22 mouse cellular contexts compared by ENCODE assay signal in genomic region chr15:102239851-102240250, GRCm38 (mm10). TPM values are rescaled to one million over a fixed set of nuclear protein-coding genes. Genes with fewer than 3 reads are reported as not detected.
DNase-seq lines count a peak whose midpoint lies in the region; ATAC-seq and TF ChIP-seq lines count a peak whose summit lies in the region.
"Had no signal": no experiment of that assay in that cellular context is flagged by ENCODE, and none has a peak within 500 bp of the region (broad histone marks: within the 10 kb centered on the region; RNA-seq: fewer than 3 reads in every experiment).

No protein-coding gene starts in this region.

- no peak overlapping the region for H3K4me3 ChIP-seq in embryonic facial prominence, embryonic 13.5 days
- H3K4me3 ChIP-seq in embryonic facial prominence, embryonic 10.5 days, result no peak overlapping the region; the same call in 1 of the 2 replicates
- no peak overlapping the region for H3K4me3 ChIP-seq in kidney, adult 2 months (ENCODE audit: insufficient read depth, low read depth, low read length)
- no peak overlapping the region for H3K4me3 ChIP-seq in lung, postnatal 0 days (ENCODE audit: low read depth, low read length)
- no peak overlapping the region for H3K4me3 ChIP-seq in limb, embryonic 12.5 days (replicated peaks)
- H3K4me3 ChIP-seq: heart, embryonic 10.5 days; hindbrain, embryonic 15.5 days; myocyte had no signal

- H3K4me1 ChIP-seq in embryonic facial prominence, embryonic 13.5 days, result peaks cover 47% of the 10 kb centered on the region
- H3K4me1 ChIP-seq in embryonic facial prominence, embryonic 10.5 days, result peaks cover 59% of the 10 kb centered on the region
- peaks cover 7% of the 10 kb centered on the region; the same call in 1 of the 2 replicates for H3K4me1 ChIP-seq in kidney, adult 2 months (ENCODE audit: control insufficient read depth, insufficient read depth, low read length)
- H3K4me1 ChIP-seq in lung, postnatal 0 days (ENCODE audit: insufficient read depth, low read depth, low read length), result peaks cover 32% of the 10 kb centered on the region
- H3K4me1 ChIP-seq in limb, embryonic 12.5 days (replicated peaks), result peaks cover 46% of the 10 kb centered on the region

- H3K9ac ChIP-seq in embryonic facial prominence, embryonic 13.5 days, result no peak overlapping the region
- no peak overlapping the region for H3K9ac ChIP-seq in lung, postnatal 0 days (replicated peaks; ENCODE audit: low read depth)
- H3K9ac ChIP-seq in limb, embryonic 12.5 days (replicated peaks), result no peak overlapping the region
- H3K9ac ChIP-seq: hindbrain, embryonic 15.5 days; lung, embryonic 14.5 days had no signal

- 0 out of 2 replicates have a peak overlapping the region, but pooled peaks have one; percentile 8 for H3K27ac ChIP-seq in embryonic facial prominence, embryonic 13.5 days
- no peak overlapping the region for H3K27ac ChIP-seq in embryonic facial prominence, embryonic 10.5 days (replicated peaks)
- H3K27ac ChIP-seq in kidney, adult 2 months (ENCODE audit: insufficient read depth, low read depth, low read length), result peak overlapping the region; percentile 41; the same call in 1 of the 2 replicates
- 0 out of 2 replicates have a peak overlapping the region, but pooled peaks have one; percentile 14 for H3K27ac ChIP-seq in lung, postnatal 0 days (ENCODE audit: low read length)
- 0 out of 2 replicates have a peak overlapping the region, but pooled peaks have one; percentile 2 for H3K27ac ChIP-seq in limb, embryonic 12.5 days
- H3K27ac ChIP-seq: heart, embryonic 10.5 days; hindbrain, embryonic 15.5 days had no signal

- ATAC-seq in embryonic facial prominence, embryonic 13.5 days (ENCODE audit: insufficient number of reproducible peaks, insufficient read depth, low FRiP score, low TSS enrichment, low read depth), result no peak
- ATAC-seq in lung, postnatal 0 days, result no peak
- ATAC-seq in limb, embryonic 12.5 days (ENCODE audit: insufficient number of reproducible peaks, insufficient read depth, low FRiP score, low TSS enrichment, low read depth), result no peak
- ATAC-seq: intestine, embryonic 16.5 days had no signal

- WGBS in embryonic facial prominence, embryonic 13.5 days, result 77% methylated on average over 11 of the region's 11 CpGs
- WGBS in embryonic facial prominence, embryonic 10.5 days, result 80% methylated on average over 11 of the region's 11 CpGs
- 56% methylated on average over 11 of the region's 11 CpGs for WGBS in kidney, adult 2 months
- 73% methylated on average over 11 of the region's 11 CpGs for WGBS in lung, postnatal 0 days
- 75% methylated on average over 11 of the region's 11 CpGs for WGBS in limb, embryonic 12.5 days

- TF ChIP-seq POLR2A in kidney, adult 2 months (IDR thresholded peaks at IDR 0.05; ENCODE audit: low read depth, low read length), result no peak

- H3K27me3 ChIP-seq in embryonic facial prominence, embryonic 13.5 days, result no peaks in the 10 kb centered on the region
- peaks cover 35% of the 10 kb centered on the region for H3K27me3 ChIP-seq in embryonic facial prominence, embryonic 10.5 days (replicated peaks; ENCODE audit: low read depth, poor library complexity, severe bottlenecking)
- no peaks in the 10 kb centered on the region for H3K27me3 ChIP-seq in kidney, adult 2 months (replicated peaks; ENCODE audit: control insufficient read depth, insufficient read depth, low read length)
- no peaks in the 10 kb centered on the region for H3K27me3 ChIP-seq in lung, postnatal 0 days (replicated peaks; ENCODE audit: insufficient read depth, low read length)
- no peaks in the 10 kb centered on the region for H3K27me3 ChIP-seq in limb, embryonic 12.5 days

- no peak for DNase-seq in embryonic facial prominence, embryonic 10.5 days (ENCODE audit: low spot score)
- DNase-seq in kidney, adult 2 months, result no peak
- no peak for DNase-seq in kidney, postnatal 4 days
- no peak for DNase-seq in lung, postnatal 0 days (ENCODE audit: low spot score)
- DNase-seq in lung, postnatal 14 days, result no peak
- no peak for DNase-seq in left cerebral cortex, adult 8-10 months (ENCODE audit: low spot score in 2 of 2)

- no peak for TF ChIP-seq EP300 in lung, postnatal 0 days (IDR thresholded peaks at IDR 0.05)

- no peaks in the 10 kb centered on the region for H3K9me3 ChIP-seq in embryonic facial prominence, embryonic 13.5 days
- no peaks in the 10 kb centered on the region for H3K9me3 ChIP-seq in embryonic facial prominence, embryonic 10.5 days
- no peaks in the 10 kb centered on the region for H3K9me3 ChIP-seq in lung, postnatal 0 days (ENCODE audit: low read length)
- no peaks in the 10 kb centered on the region for H3K9me3 ChIP-seq in limb, embryonic 12.5 days
- H3K9me3 ChIP-seq: heart, embryonic 10.5 days; hindbrain, embryonic 15.5 days had no signal

- peaks cover 72% of the 10 kb centered on the region for H3K36me3 ChIP-seq in embryonic facial prominence, embryonic 13.5 days
- peaks cover 78% of the 10 kb centered on the region for H3K36me3 ChIP-seq in embryonic facial prominence, embryonic 10.5 days (replicated peaks)
- no peaks in the 10 kb centered on the region for H3K36me3 ChIP-seq in kidney, adult 2 months (ENCODE audit: control insufficient read depth, insufficient read depth, low read length)
- H3K36me3 ChIP-seq in lung, postnatal 0 days (ENCODE audit: insufficient read depth, low read length), result peaks cover 21% of the 10 kb centered on the region; the same call in 1 of the 2 replicates
- peaks cover 72% of the 10 kb centered on the region for H3K36me3 ChIP-seq in limb, embryonic 12.5 days
- H3K36me3 ChIP-seq: hindbrain, embryonic 15.5 days had no signal

- no peak for TF ChIP-seq CTCF in kidney, adult 2 months (conservative IDR thresholded peaks at IDR 0.05; ENCODE audit: insufficient read depth, insufficient read length, low read depth, low read length)
- TF ChIP-seq CTCF in lung, postnatal 0 days (IDR thresholded peaks at IDR 0.05), result no peak

- H3K4me2 ChIP-seq in embryonic facial prominence, embryonic 13.5 days, result no peak overlapping the region
- no peak overlapping the region for H3K4me2 ChIP-seq in lung, postnatal 0 days (replicated peaks; ENCODE audit: low read depth, low read length)
- H3K4me2 ChIP-seq in limb, embryonic 12.5 days, result no peak overlapping the region
- H3K4me2 ChIP-seq: hindbrain, embryonic 15.5 days; liver, embryonic 11.5 days; lung, embryonic 14.5 days had no signal

RNA-seq across cellular contexts. Expression of gene Itgb7, which starts 8.1 kb away (rescaled TPM):
- 3.0 and 3.3 TPM in 2 replicates for polyA plus RNA-seq in embryonic facial prominence, embryonic 13.5 days (2015; fragmentation: Nextera tagmentation; extraction: Ambion mirVana)
- 1.1 and 1.6 TPM in 2 replicates for polyA plus RNA-seq in embryonic facial prominence, embryonic 10.5 days (2016; fragmentation: Nextera tagmentation; extraction: Ambion mirVana)
- polyA plus RNA-seq in kidney, adult 2 months (2012; rRNA removed), result 2.7 and 11.1 TPM in 2 replicates
- 3.6 and 4.3 TPM in 2 replicates for polyA plus RNA-seq in lung, postnatal 0 days (2015; fragmentation: Nextera tagmentation; extraction: Ambion mirVana)
- 2.9 and 3.3 TPM in 2 replicates for polyA plus RNA-seq in limb, embryonic 12.5 days (2016; fragmentation: Nextera tagmentation; extraction: Ambion mirVana)
- total RNA-seq in left cerebral cortex, adult 8-10 months (2022), result 1 to 10 TPM in 2 of 4 experiments, under 1 TPM in 2; 0.23 to 2.9 (median 1.7) TPM

RNA-seq across cellular contexts. Expression of gene Rarg, which starts 17.5 kb away (rescaled TPM):
- polyA plus RNA-seq in embryonic facial prominence, embryonic 13.5 days (2015; fragmentation: Nextera tagmentation; extraction: Ambion mirVana), result 135 and 143 TPM in 2 replicates
- polyA plus RNA-seq in embryonic facial prominence, embryonic 10.5 days (2016; fragmentation: Nextera tagmentation; extraction: Ambion mirVana), result 77.8 and 90.2 TPM in 2 replicates
- polyA plus RNA-seq in kidney, adult 2 months (2012; rRNA removed), result 21.2 and 25.6 TPM in 2 replicates
- polyA plus RNA-seq in lung, postnatal 0 days (2015; fragmentation: Nextera tagmentation; extraction: Ambion mirVana), result 35.8 and 40.2 TPM in 2 replicates
- polyA plus RNA-seq in limb, embryonic 12.5 days (2016; fragmentation: Nextera tagmentation; extraction: Ambion mirVana), result 137 TPM in 2 replicates
- 10 to 100 TPM; 13.5 to 16.8 (median 16.3) TPM for total RNA-seq in left cerebral cortex, adult 8-10 months (2022)

RNA-seq across cellular contexts. Expression of gene Gm9918, which starts 30.5 kb away (rescaled TPM):
- 1.9 and 2.3 TPM in 2 replicates for polyA plus RNA-seq in embryonic facial prominence, embryonic 13.5 days (2015; fragmentation: Nextera tagmentation; extraction: Ambion mirVana)
- 0.75 and 1.3 TPM in 2 replicates for polyA plus RNA-seq in embryonic facial prominence, embryonic 10.5 days (2016; fragmentation: Nextera tagmentation; extraction: Ambion mirVana)
- 0.41 TPM in 2 replicates for polyA plus RNA-seq in kidney, adult 2 months (2012; rRNA removed)
- 0.13 and 0.36 TPM in 2 replicates for polyA plus RNA-seq in lung, postnatal 0 days (2015; fragmentation: Nextera tagmentation; extraction: Ambion mirVana)
- polyA plus RNA-seq in limb, embryonic 12.5 days (2016; fragmentation: Nextera tagmentation; extraction: Ambion mirVana), result 1.3 and 1.4 TPM in 2 replicates
- total RNA-seq in left cerebral cortex, adult 8-10 months (2022), result not detected
- total RNA-seq: gastrocnemius, postnatal 25 days; heart, postnatal 25 days; megakaryocyte, adult 5-6 weeks; MEL had no signal
- polyA plus RNA-seq: forebrain, embryonic 14.5 days; liver, embryonic 11.5 days; midbrain, embryonic 14.5 days; myocyte; neural tube, embryonic 14.5 days; small intestine, adult 2 months had no signal

RNA-seq across cellular contexts. Expression of gene Csad, which starts 35.3 kb away (rescaled TPM):
- polyA plus RNA-seq in embryonic facial prominence, embryonic 13.5 days (2015; fragmentation: Nextera tagmentation; extraction: Ambion mirVana), result 89.6 and 102 TPM in 2 replicates
- 48.6 and 48.7 TPM in 2 replicates for polyA plus RNA-seq in embryonic facial prominence, embryonic 10.5 days (2016; fragmentation: Nextera tagmentation; extraction: Ambion mirVana)
- polyA plus RNA-seq in kidney, adult 2 months (2012; rRNA removed), result 216 and 255 TPM in 2 replicates
- polyA plus RNA-seq in lung, postnatal 0 days (2015; fragmentation: Nextera tagmentation; extraction: Ambion mirVana), result 71.0 and 76.9 TPM in 2 replicates
- polyA plus RNA-seq in limb, embryonic 12.5 days (2016; fragmentation: Nextera tagmentation; extraction: Ambion mirVana), result 70.6 and 72.9 TPM in 2 replicates
- total RNA-seq in left cerebral cortex, adult 8-10 months (2022), result 10 to 100 TPM; 24.6 to 38.7 (median 31.1) TPM

RNA-seq across cellular contexts. Expression of gene Zfp740, which starts 36.8 kb away (rescaled TPM):
- 82.4 and 86.3 TPM in 2 replicates for polyA plus RNA-seq in embryonic facial prominence, embryonic 13.5 days (2015; fragmentation: Nextera tagmentation; extraction: Ambion mirVana)
- polyA plus RNA-seq in embryonic facial prominence, embryonic 10.5 days (2016; fragmentation: Nextera tagmentation; extraction: Ambion mirVana), result 77.6 and 79.3 TPM in 2 replicates
- polyA plus RNA-seq in kidney, adult 2 months (2012; rRNA removed), result 29.1 and 30.3 TPM in 2 replicates
- 31.9 and 33.9 TPM in 2 replicates for polyA plus RNA-seq in lung, postnatal 0 days (2015; fragmentation: Nextera tagmentation; extraction: Ambion mirVana)
- 108 and 115 TPM in 2 replicates for polyA plus RNA-seq in limb, embryonic 12.5 days (2016; fragmentation: Nextera tagmentation; extraction: Ambion mirVana)
- 10 to 100 TPM; 72.4 to 79.4 (median 73.1) TPM for total RNA-seq in left cerebral cortex, adult 8-10 months (2022)
